Mouse (Mus musculus) megakaryocyte-erythroid progenitor cell, adult 5-6 weeks (primary cell): ENCODE data around the gene Rcor2. TPM values are rescaled to one million over a fixed set of nuclear protein-coding genes. Genes with fewer than 3 reads are reported as not detected.

ENCODE experiments used
- ATAC-seq: replicated peaks from 2 replicates; pipeline ENCODE4 v1.8.0; 2016; ENCODE audit warnings: mild to moderate bottlenecking, inconsistent platforms; ENCODE audit not compliant: severe bottlenecking, poor library complexity, low FRiP score, low TSS enrichment
- total RNA-seq, 2 experiments: library from RNA; stranded (forward) in 1 of 2; stranded (reverse) in 1 of 2; fragments of 200-1000, 215-1000 nt in 1 of 2; fragments of >200 nt in 1 of 2; fragmentation: Nextera tagmentation in 1 of 2; gene quantifications; 2 replicates each; pipeline ENCODE4 v1.2.3; 2014 to 2017

Rcor2 gene
- total RNA-seq, 2 experiments from 2014 or later = 4.0 to 5.0 TPM

GRCm38 (mm10) chr19:7288288-7288687, 21.2 kb downstream of the Rcor2 start:
- ATAC-seq = no peak

GRCm38 (mm10) chr19:7289767-7290166, 22.6 kb downstream of the Rcor2 start:
- no peak for ATAC-seq

- no peak for ATAC-seq
Observed at GRCm38 (mm10) chr19:7291958-7292709, 25.0 kb downstream of the Rcor2 start.

GRCm38 (mm10) chr19:7294098-7294876, 27.2 kb downstream of the Rcor2 start:
- ATAC-seq = 0 out of 2 replicates have a peak, but pooled peaks have one; percentile 3

GRCm38 (mm10) chr19:7295071-7295658, 28.0 kb downstream of the Rcor2 start:
- peak; percentile 64 for ATAC-seq

- no peak for ATAC-seq
Observed at GRCm38 (mm10) chr19:7295959-7296358, 28.8 kb downstream of the Rcor2 start.

GRCm38 (mm10) chr19:7299052-7299451, 31.9 kb downstream of the Rcor2 start:
- ATAC-seq = peak; percentile 76

- ATAC-seq = no peak
Observed at GRCm38 (mm10) chr19:7300078-7300477, 33.0 kb downstream of the Rcor2 start.

GRCm38 (mm10) chr19:7301647-7302492, 34.7 kb downstream of the Rcor2 start:
- no peak for ATAC-seq

- ATAC-seq = no peak
Observed at GRCm38 (mm10) chr19:7302493-7302797, 35.3 kb downstream of the Rcor2 start.

- no peak for ATAC-seq
Observed at GRCm38 (mm10) chr19:7303796-7304195, 36.7 kb downstream of the Rcor2 start.

- ATAC-seq = no peak
Observed at GRCm38 (mm10) chr19:7304801-7305200, 37.7 kb downstream of the Rcor2 start.

- ATAC-seq = peak; percentile 64
Observed at GRCm38 (mm10) chr19:7305380-7306310, 38.5 kb downstream of the Rcor2 start.

GRCm38 (mm10) chr19:7306968-7307367, 39.8 kb downstream of the Rcor2 start:
- ATAC-seq = no peak

- peak; percentile 65 for ATAC-seq
Observed at GRCm38 (mm10) chr19:7307995-7308770, 41.1 kb downstream of the Rcor2 start.

- no peak for ATAC-seq
Observed at GRCm38 (mm10) chr19:7309738-7310330, 42.7 kb downstream of the Rcor2 start.

- ATAC-seq = peak; percentile 67
Observed at GRCm38 (mm10) chr19:7310704-7311103, 43.6 kb downstream of the Rcor2 start.
